Mouse (Mus musculus) lung, embryonic 15.5 days (tissue): ENCODE data around the gene 4930519G04Rik. TPM values are rescaled to one million over a fixed set of nuclear protein-coding genes. Genes with fewer than 3 reads are reported as not detected.
A peak's percentile ranks its signal among the peaks of the same experiment; 100 is the strongest.
"Not testable (repeated sequence)": the region's sequence is repeated elsewhere in the genome, so short reads cannot be mapped to it uniquely, and the experiment has no call there.

Experiments
- ATAC-seq: fragments of 200-750 bp; cut with Nextera tagmentation; 2 replicates; pipeline ENCODE4 v1.8.0; 2017; ENCODE audit warnings: moderate number of reproducible peaks, borderline replicate concordance; ENCODE audit not compliant: low FRiP score, low TSS enrichment; ENCODE audit errors: extremely low read depth
- H3K27ac ChIP-seq: fragments of 300-500 bp; sonication (generic); 2 replicates; pipeline ENCODE4 v1.5.1; 2015; ENCODE audit warnings: moderate library complexity, mild to moderate bottlenecking, inconsistent platforms
- H3K27me3 ChIP-seq: fragments of 300-500 bp; sonication (generic); 2 replicates; pipeline ENCODE4 v1.6.1; 2015; ENCODE audit warnings: inconsistent platforms
- H3K36me3 ChIP-seq: fragments of 300-500 bp; sonication (generic); 2 replicates; pipeline ENCODE4 v1.6.1; 2015; ENCODE audit warnings: inconsistent platforms
- H3K4me1 ChIP-seq: fragments of 300-500 bp; sonication (generic); 2 replicates; pipeline ENCODE4 v1.6.1; 2015; ENCODE audit warnings: inconsistent platforms
- H3K4me2 ChIP-seq: fragments of 300-500 bp; sonication (generic); 2 replicates; pipeline ENCODE4 v1.6.1; 2015; ENCODE audit warnings: inconsistent platforms, mild to moderate bottlenecking, moderate library complexity
- H3K4me3 ChIP-seq: fragments of 300-500 bp; sonication (generic); 2 replicates; pipeline ENCODE4 v1.5.1; 2015; ENCODE audit warnings: mild to moderate bottlenecking, inconsistent platforms
- H3K9ac ChIP-seq: fragments of 300-500 bp; sonication (generic); 2 replicates; pipeline ENCODE4 v1.6.1; 2015; ENCODE audit warnings: inconsistent platforms
- H3K9me3 ChIP-seq: fragments of 300-500 bp; sonication (generic); 2 replicates; pipeline ENCODE4 v1.6.1; 2016; ENCODE audit warnings: inconsistent platforms
- WGBS: fragments of 180-500 bp; shearing (Covaris S2); methylation state at CpG from one replicate; pipeline ENCODE4 v1.1.7; 2015; 5-methylcytosine and 5-hydroxymethylcytosine counted together
- polyA plus RNA-seq: library from polyadenylated mRNA; unstranded; fragments of >200 nt; fragmentation: Nextera tagmentation; extraction: Ambion mirVana; gene quantifications from 2 replicates; pipeline ENCODE4 v1.2.1, GENCODE M21; 2015

4930519G04Rik gene
- polyA plus RNA-seq, 1 experiment from 2014 or later: not detected

DNA sequence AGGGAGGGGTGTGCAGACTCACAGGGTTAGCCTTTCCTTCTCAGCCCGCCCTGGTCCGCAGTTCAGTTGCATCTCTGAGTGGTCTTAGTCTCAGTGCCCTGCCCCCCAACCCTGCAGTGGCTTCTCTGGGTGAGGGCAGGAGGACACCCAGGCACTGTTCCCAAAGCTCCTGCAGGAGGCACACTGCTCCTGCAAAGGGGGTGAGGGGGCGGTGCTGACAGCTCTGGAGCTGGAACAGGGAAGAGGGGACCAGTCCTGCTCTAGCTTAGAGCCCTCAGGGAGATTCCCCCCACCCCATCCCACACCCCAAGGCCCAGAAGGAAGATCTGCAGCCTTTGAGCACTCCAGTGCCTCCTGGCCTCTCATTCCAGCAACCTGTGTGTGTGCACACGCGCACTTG is 10.8 kb upstream of the 4930519G04Rik start:
- H3K4me1 ChIP-seq: peaks cover 15% of the 10 kb centered on the region; the same call in 1 of the 2 replicates
- no peak for ATAC-seq
- H3K36me3 ChIP-seq: no peaks in the 10 kb centered on the region
- no peak overlapping the region for H3K4me2 ChIP-seq
- H3K4me3 ChIP-seq: no peak overlapping the region
- WGBS: 59% methylated on average over 5 of the region's 5 CpGs
- H3K9ac ChIP-seq: no peak overlapping the region
- H3K9me3 ChIP-seq: no peaks in the 10 kb centered on the region
- H3K27ac ChIP-seq: no peak overlapping the region
- no peaks in the 10 kb centered on the region for H3K27me3 ChIP-seq

DNA sequence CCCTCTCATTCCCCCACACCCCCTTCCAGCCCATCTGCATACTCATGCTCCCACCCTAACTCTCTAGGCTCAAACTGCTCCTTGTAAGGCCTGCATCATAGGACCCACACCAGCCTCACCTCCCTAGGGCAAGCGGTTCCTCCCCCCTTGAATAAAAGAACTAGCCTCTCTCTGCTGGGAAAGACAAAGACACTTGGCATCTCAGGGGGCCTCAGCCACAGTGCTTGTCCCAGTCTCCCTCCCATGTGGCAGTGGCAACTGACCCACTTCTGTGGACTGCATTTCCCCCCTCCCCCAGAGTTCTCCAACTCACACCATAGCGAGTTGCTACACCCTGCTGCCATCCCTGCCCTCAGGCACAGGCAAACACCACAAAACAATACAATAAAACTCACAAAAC is 9.1 kb upstream of the 4930519G04Rik start:
- H3K27me3 ChIP-seq, H3K36me3 ChIP-seq, H3K9me3 ChIP-seq, ATAC-seq, H3K9ac ChIP-seq, H3K4me3 ChIP-seq, H3K27ac ChIP-seq, H3K4me2 ChIP-seq: not testable (repeated sequence)
- peaks cover 15% of the 10 kb centered on the region; the same call in 1 of the 2 replicates for H3K4me1 ChIP-seq
- 79% methylated on average over 2 of the region's 2 CpGs for WGBS

DNA sequence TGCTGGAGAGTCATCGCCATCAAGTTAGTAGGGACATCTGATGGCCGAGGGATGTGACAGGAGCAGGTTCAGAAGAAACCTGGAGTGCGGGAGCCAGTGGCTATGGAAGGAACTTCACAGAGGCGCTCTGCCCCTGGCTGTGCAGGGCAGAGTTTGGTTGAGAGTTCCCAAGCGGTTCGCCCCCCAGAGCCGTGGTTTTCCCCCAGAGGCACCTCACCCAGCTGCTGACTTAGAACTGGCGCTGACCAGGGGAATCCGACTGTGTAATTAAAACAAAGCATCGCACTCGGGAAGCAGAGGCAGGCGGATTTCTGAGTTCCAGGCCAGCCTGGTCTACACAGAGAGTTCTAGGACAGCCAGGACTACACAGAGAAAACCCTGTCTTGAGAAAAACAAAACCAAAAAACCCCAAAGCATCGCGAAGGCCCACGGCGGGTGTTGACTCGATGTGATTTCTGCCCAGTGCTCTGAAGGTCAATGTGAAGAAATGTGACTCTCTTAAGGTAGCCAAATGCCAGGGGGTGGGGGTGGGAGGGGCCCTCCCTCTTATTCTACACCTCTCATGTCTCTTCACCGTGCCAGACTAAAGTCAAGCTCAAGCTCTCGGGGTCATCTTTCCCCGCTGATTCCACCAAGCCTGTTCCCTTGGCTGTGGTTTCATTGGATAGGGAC is 1.8 kb upstream of the 4930519G04Rik start:
- no peaks in the 10 kb centered on the region for H3K36me3 ChIP-seq
- H3K27ac ChIP-seq: no peak overlapping the region
- 80% methylated on average over 20 of the region's 20 CpGs for WGBS
- no peaks in the 10 kb centered on the region for H3K9me3 ChIP-seq
- H3K27me3 ChIP-seq: 0 out of 2 replicates have a peak, but pooled peaks cover under 1% of the 10 kb centered on the region
- no peak overlapping the region for H3K9ac ChIP-seq
- H3K4me1 ChIP-seq: no peaks in the 10 kb centered on the region
- H3K4me3 ChIP-seq: no peak overlapping the region
- no peak overlapping the region for H3K4me2 ChIP-seq
- no peak for ATAC-seq

DNA sequence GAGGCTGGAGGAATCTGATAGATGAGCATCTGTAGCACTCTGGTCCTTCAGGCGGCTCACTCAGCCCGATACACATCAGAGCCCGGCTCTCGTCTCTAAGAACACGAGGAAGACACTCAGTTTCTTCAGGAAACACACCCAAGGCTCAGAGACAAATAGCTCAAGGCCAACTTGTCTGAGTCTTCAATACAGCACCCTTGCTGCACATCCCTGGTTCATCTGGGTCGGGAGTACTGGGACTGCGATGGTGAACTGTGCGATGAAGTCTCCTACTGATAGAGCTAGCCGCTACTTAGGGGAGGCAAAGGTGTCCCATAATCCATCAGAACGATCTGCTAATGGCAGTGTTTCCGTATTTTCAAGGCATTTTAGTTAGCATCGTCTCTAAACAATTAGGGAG is 5.1 kb downstream of the 4930519G04Rik start, which contains the start of gene Gm9936:
TSS of gene Gm9936 (minus strand) at position 101 of the 400 bp plus-strand sequence.
- 62% methylated on average over 12 of the region's 12 CpGs for WGBS
- H3K4me2 ChIP-seq: peak within 1 kb of the TSS; percentile 52
- no peaks in the 10 kb centered on the region for H3K36me3 ChIP-seq
- H3K9ac ChIP-seq: no peak within 1 kb of the TSS; the same call in 1 of the 2 replicates
- H3K27me3 ChIP-seq: peaks cover 36% of the 10 kb centered on the region
- H3K27ac ChIP-seq: no peak within 1 kb of the TSS
- no peaks in the 10 kb centered on the region for H3K9me3 ChIP-seq
- ATAC-seq: no peak
- H3K4me3 ChIP-seq: peak within 1 kb of the TSS; percentile 21
- H3K4me1 ChIP-seq: 0 out of 2 replicates have a peak, but pooled peaks cover 3% of the 10 kb centered on the region

DNA sequence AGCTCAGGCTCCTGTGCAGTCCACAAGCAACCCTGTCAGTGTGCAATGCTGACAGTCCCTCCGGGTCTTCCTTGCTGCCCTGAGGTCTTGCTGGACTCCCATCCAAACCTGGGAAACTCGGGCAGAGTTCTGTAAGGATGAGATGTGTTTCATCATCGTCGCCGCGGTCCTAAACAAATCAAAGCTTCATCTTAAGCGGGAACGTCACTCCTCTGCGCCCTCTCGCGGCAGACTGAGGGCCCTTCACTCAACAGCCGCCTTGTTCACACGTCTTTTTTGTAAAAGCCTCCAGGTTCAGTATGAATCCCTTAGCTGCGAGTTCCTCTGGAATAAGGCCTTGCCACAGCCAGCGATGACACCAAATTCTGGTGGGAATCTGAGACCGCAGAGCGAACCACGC is 5.8 kb downstream of the 4930519G04Rik start:
- H3K36me3 ChIP-seq: no peaks in the 10 kb centered on the region
- H3K27me3 ChIP-seq: peaks cover 36% of the 10 kb centered on the region
- H3K4me3 ChIP-seq: peak overlapping the region; percentile 21
- 0 out of 2 replicates have a peak, but pooled peaks cover 3% of the 10 kb centered on the region for H3K4me1 ChIP-seq
- H3K9me3 ChIP-seq: no peaks in the 10 kb centered on the region
- H3K9ac ChIP-seq: no peak overlapping the region; the same call in 1 of the 2 replicates
- peak overlapping the region; percentile 52 for H3K4me2 ChIP-seq
- no peak overlapping the region for H3K27ac ChIP-seq
- 4% methylated on average over 18 of the region's 18 CpGs for WGBS
- ATAC-seq: no peak

DNA sequence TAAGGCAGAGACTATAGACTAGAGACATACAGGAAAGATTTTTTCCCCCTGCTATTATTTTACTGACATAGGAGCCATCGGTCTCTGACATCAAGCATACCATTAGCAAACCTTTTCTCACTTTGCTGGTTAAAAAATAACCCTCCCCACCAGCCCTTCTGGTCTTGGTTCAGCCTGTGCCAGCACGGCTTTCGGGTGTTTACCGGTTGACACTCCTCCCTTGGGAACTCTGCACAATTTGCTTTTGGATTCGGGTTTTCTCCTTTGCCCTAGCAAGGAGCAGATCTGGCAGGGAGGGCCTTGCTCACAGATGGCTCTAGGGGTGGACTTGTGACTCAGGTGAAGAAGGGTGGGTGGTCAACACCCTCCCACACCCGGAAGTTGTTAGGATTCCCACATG is 8.3 kb downstream of the 4930519G04Rik start:
- Histone ChIP-seq H3K9ac (no peak overlapping the region), H3K27ac (no peak overlapping the region), H3K36me3 (no peaks in the 10 kb centered on the region), H3K9me3 (no peaks in the 10 kb centered on the region), H3K27me3 (peaks cover 35% of the 10 kb centered on the region), H3K4me1 (0 out of 2 replicates have a peak, but pooled peaks cover 3% of the 10 kb centered on the region), H3K4me3 (no peak overlapping the region), H3K4me2 (no peak overlapping the region)
- 56% methylated on average over 6 of the region's 6 CpGs for WGBS
- no peak for ATAC-seq

DNA sequence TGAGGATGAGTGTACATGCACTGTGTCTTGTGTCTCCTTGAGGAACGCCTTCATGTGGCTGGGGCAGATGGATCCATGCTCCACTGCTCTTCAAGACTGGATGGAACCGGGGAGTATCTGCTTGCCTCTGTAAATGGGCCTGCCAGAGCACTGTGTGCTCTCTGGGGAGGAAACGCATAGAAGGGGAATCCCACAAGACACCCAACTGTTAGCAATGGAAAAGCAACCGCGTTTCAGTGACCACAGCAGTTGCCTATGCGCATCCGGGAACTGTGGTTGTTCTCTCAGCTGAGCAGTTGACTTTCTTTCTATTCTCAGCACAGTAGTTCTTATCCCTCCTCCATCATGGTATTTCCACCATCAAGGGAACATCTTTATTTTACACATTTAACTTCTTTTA is 11.3 kb downstream of the 4930519G04Rik start:
- no peak for ATAC-seq
- 84% methylated on average over 7 of the region's 7 CpGs for WGBS

DNA sequence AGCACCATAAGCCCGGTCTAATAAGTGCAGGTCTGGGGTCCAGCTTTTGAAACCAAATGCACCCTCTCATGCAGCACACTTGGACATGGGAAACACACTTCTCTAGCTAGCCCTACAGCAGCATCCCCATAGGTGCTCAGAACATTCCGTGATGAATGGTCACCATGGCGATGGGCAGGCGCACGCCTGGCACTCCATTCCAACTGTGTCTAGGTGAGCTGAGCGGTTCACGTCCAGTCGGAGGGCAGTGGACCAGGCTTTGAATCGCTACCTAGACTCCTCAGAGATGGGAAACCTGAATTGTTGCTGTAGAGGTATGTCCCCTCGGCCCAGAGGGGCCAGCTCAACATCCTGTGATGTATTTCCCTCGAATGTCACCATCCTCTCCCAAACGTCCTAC is 11.8 kb downstream of the 4930519G04Rik start:
- H3K9me3 ChIP-seq: peaks cover 7% of the 10 kb centered on the region
- 88% methylated on average over 12 of the region's 12 CpGs for WGBS
- no peak for ATAC-seq

More for the DNA sequence above, 11.3 kb downstream of the 4930519G04Rik start:
- no peak overlapping the region for H3K4me3 ChIP-seq
- H3K27ac ChIP-seq: no peak overlapping the region
- H3K9ac ChIP-seq: no peak overlapping the region
- no peaks in the 10 kb centered on the region for H3K4me1 ChIP-seq
- H3K36me3 ChIP-seq: no peaks in the 10 kb centered on the region
- H3K4me2 ChIP-seq: no peak overlapping the region
- peaks cover 10% of the 10 kb centered on the region; the same call in 1 of the 2 replicates for H3K27me3 ChIP-seq
- peaks cover 7% of the 10 kb centered on the region for H3K9me3 ChIP-seq

DNA sequence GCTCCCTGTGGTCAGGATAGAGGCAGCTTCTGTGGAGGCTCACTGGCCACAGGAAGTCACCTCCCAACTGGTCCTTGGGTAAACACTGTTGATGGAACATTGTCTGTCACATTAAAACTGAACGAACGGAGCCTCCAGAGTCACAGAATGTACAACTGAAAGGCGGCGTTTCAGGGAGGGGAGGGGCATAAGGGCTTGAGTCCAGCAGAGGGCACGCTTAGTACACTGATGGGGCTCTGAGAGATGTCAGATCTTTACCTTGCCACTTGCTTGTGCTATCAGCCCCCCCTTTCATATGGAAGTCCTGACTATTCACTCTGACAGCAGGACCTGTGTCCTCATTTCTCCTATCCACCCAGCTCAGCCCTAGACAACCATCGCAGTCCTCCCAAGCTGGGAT is 22.4 kb downstream of the 4930519G04Rik start:
- H3K27me3 ChIP-seq: 0 out of 2 replicates have a peak, but pooled peaks cover 5% of the 10 kb centered on the region
- no peaks in the 10 kb centered on the region for H3K36me3 ChIP-seq
- no peak overlapping the region for H3K4me3 ChIP-seq
- WGBS: 35% methylated on average over 6 of the region's 6 CpGs
- no peaks in the 10 kb centered on the region for H3K4me1 ChIP-seq
- H3K9me3 ChIP-seq: no peaks in the 10 kb centered on the region
- H3K9ac ChIP-seq: no peak overlapping the region
- H3K27ac ChIP-seq: no peak overlapping the region
- ATAC-seq: no peak
- H3K4me2 ChIP-seq: no peak overlapping the region; the same call in 1 of the 2 replicates

More for the DNA sequence above, 11.8 kb downstream of the 4930519G04Rik start:
- Histone ChIP-seq H3K4me2 (no peak overlapping the region), H3K27ac (no peak overlapping the region), H3K27me3 (peaks cover 8% of the 10 kb centered on the region; the same call in 1 of the 2 replicates), H3K36me3 (no peaks in the 10 kb centered on the region), H3K9ac (no peak overlapping the region), H3K4me3 (no peak overlapping the region), H3K4me1 (no peaks in the 10 kb centered on the region)

DNA sequence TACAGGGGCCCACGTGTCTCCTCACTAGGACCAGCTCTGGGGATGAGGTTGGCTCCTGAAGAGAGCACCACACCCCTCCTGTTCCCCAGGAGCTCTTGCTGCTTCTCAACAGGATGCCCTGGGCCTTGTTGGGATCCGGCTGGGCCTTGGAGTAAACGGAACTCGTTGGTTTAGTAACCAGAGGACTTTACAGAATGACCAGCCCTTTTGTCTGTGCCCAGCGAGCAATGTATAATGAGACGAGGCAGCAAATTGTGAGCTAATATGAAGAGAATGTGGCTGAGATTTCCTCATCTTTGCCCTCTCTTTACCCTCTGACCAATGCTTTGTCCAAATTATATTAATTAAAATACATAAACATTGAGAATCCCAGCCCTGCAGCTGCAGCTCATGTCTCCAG is 22.9 kb downstream of the 4930519G04Rik start:
- H3K36me3 ChIP-seq: no peaks in the 10 kb centered on the region
- 41% methylated on average over 6 of the region's 6 CpGs for WGBS
- no peak overlapping the region for H3K27ac ChIP-seq
- no peaks in the 10 kb centered on the region for H3K4me1 ChIP-seq
- no peak for ATAC-seq
- no peak overlapping the region for H3K4me3 ChIP-seq
- H3K9me3 ChIP-seq: no peaks in the 10 kb centered on the region
- 0 out of 2 replicates have a peak, but pooled peaks cover 5% of the 10 kb centered on the region for H3K27me3 ChIP-seq
- H3K9ac ChIP-seq: no peak overlapping the region
- no peak overlapping the region for H3K4me2 ChIP-seq

DNA sequence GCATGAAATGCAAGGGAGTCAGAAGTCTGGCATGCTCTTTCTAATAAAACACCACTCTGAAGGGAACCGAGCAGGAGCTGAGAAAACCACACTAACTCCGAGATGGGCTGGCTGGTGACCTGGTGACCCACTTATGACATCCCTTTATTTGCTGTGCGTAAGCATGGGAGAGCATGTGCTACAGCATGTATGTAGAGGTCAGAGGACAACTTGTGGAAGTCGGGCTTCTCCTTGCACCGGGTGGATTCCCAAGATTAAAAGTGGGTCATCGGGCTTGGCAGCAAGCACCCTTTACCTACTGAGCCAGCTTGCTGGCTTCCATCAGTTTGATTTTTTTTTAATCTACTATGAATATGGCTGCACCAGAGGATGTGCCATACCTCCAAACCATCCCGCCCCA is 24.0 kb downstream of the 4930519G04Rik start:
- H3K4me2 ChIP-seq: no peak overlapping the region
- no peak for ATAC-seq
- no peaks in the 10 kb centered on the region for H3K36me3 ChIP-seq
- H3K4me3 ChIP-seq: no peak overlapping the region
- no peaks in the 10 kb centered on the region for H3K4me1 ChIP-seq
- no peak overlapping the region for H3K27ac ChIP-seq
- no peaks in the 10 kb centered on the region for H3K9me3 ChIP-seq
- no peak overlapping the region for H3K9ac ChIP-seq
- 69% methylated on average over 7 of the region's 7 CpGs for WGBS
- H3K27me3 ChIP-seq: 0 out of 2 replicates have a peak, but pooled peaks cover under 1% of the 10 kb centered on the region

DNA sequence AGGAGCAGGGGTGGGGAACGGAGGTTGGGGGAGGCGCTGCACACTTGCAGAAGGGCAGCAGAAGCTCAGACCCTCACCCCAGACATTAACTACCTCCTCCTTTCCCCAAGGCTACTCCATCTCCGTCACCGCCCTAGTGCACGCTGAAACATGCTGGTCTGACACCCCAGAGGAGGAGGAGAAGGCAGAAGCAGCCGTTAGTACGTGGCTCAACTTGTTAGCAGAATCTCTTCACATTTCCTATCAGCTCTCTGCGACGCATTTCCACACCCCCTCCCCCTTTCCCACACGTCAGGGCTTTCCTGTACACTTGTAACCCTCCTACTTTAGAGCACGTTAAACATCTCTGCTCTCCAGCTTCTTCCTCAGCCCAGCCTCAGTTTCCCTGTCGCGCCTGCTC is 25.9 kb downstream of the 4930519G04Rik start:
- Histone ChIP-seq H3K9me3 (no peaks in the 10 kb centered on the region), H3K9ac (no peak overlapping the region), H3K4me1 (no peaks in the 10 kb centered on the region), H3K4me3 (no peak overlapping the region), H3K4me2 (no peak overlapping the region), H3K27ac (no peak overlapping the region), H3K27me3 (no peaks in the 10 kb centered on the region), H3K36me3 (no peaks in the 10 kb centered on the region)
- WGBS: 26% methylated on average over 10 of the region's 13 CpGs
- ATAC-seq: no peak
